Mouse (Mus musculus): ENCODE measurements around the gene Tbx4.
A peak's percentile ranks its signal among the peaks of the same experiment; 100 is the strongest.

The Tbx4 gene

GRCm38 (mm10) chr11:85885665-85886428 lies at the start of gene Tbx4:
TSS of gene Tbx4 (plus strand) at chr11:85886422.
- no peak for DNase-seq (ENCODE audit: low read depth, low spot score)

- DNase-seq (ENCODE audit: low read depth, low spot score): no peak
Observed at GRCm38 (mm10) chr11:85836523-85837290, 49.5 kb upstream of the Tbx4 start.

GRCm38 (mm10) chr11:85837291-85837647 lies 49.0 kb upstream of the Tbx4 start:
- no peak for DNase-seq (ENCODE audit: low read depth, low spot score)

GRCm38 (mm10) chr11:85837648-85838423 lies 48.4 kb upstream of the Tbx4 start:
- no peak for DNase-seq (ENCODE audit: low read depth, low spot score)

- DNase-seq (ENCODE audit: low read depth, low spot score): peak; percentile 29
Observed at GRCm38 (mm10) chr11:85838424-85839257, 47.6 kb upstream of the Tbx4 start.

- DNase-seq (ENCODE audit: low read depth, low spot score): no peak
Observed at GRCm38 (mm10) chr11:85839258-85840030, 46.8 kb upstream of the Tbx4 start.

- DNase-seq (ENCODE audit: low read depth, low spot score): no peak
Observed at GRCm38 (mm10) chr11:85840031-85840802, 46.0 kb upstream of the Tbx4 start.

GRCm38 (mm10) chr11:85840803-85841145 lies 45.4 kb upstream of the Tbx4 start:
- DNase-seq (ENCODE audit: low read depth, low spot score): no peak

GRCm38 (mm10) chr11:85841211-85841681 lies 45.0 kb upstream of the Tbx4 start:
- DNase-seq (ENCODE audit: low read depth, low spot score): no peak

- no peak for DNase-seq (ENCODE audit: low read depth, low spot score)
Observed at GRCm38 (mm10) chr11:85841980-85842379, 44.2 kb upstream of the Tbx4 start.

- no peak for DNase-seq (ENCODE audit: low read depth, low spot score)
Observed at GRCm38 (mm10) chr11:85842596-85843346, 43.5 kb upstream of the Tbx4 start.

GRCm38 (mm10) chr11:85843347-85843692 lies 42.9 kb upstream of the Tbx4 start:
- DNase-seq (ENCODE audit: low read depth, low spot score): peak; percentile 72

GRCm38 (mm10) chr11:85844144-85844965 lies 41.9 kb upstream of the Tbx4 start:
- DNase-seq (ENCODE audit: low read depth, low spot score): peak; percentile 88

GRCm38 (mm10) chr11:85844971-85845370 lies 41.3 kb upstream of the Tbx4 start:
- DNase-seq (ENCODE audit: low read depth, low spot score): no peak

GRCm38 (mm10) chr11:85845921-85846320 lies 40.3 kb upstream of the Tbx4 start:
- no peak for DNase-seq (ENCODE audit: low read depth, low spot score)

- no peak for DNase-seq (ENCODE audit: low read depth, low spot score)
Observed at GRCm38 (mm10) chr11:85846509-85846908, 39.7 kb upstream of the Tbx4 start.

GRCm38 (mm10) chr11:85849037-85849436 lies 37.2 kb upstream of the Tbx4 start:
- DNase-seq (ENCODE audit: low read depth, low spot score): peak; percentile 91

GRCm38 (mm10) chr11:85850233-85850632 lies 36.0 kb upstream of the Tbx4 start, which contains the start of gene Gm11444:
TSS of gene Gm11444 (minus strand) at chr11:85850333.
- no peak for DNase-seq (ENCODE audit: low read depth, low spot score)

Data from 3T3-L1 (cell line).